9 mouse cellular contexts compared by ENCODE assay signal in the genomic region with DNA sequence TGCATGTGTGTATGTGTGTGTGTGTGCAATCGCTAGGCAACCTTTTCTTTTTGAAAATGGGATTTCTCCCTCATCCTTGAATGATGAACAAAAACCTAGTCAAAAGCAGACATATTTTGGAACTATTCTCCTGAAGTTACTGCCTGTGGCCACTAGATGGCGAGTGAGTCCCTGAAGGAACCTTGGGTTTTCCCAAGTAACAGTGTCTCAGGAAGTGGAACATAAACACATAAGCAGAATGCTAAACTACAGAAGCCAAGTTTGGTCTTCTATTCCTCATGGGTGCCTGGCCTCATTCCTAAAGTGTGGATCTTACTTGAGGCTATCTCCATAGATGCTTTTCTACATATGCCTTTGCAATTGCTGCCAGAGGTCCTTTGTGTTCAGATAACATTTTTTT. TPM values are rescaled to one million over a fixed set of nuclear protein-coding genes. Genes with fewer than 3 reads are reported as not detected.
DNase-seq lines count a peak whose midpoint lies in the region; ATAC-seq and TF ChIP-seq lines count a peak whose summit lies in the region.
"Had no signal": no experiment of that assay in that cellular context is flagged by ENCODE, and none has a peak within 500 bp of the region (broad histone marks: within the 10 kb centered on the region; RNA-seq: fewer than 3 reads in every experiment).

No protein-coding gene starts in this region.

- no peak for TF ChIP-seq POLR2A in cerebellum, adult 2 months (IDR thresholded peaks at IDR 0.05; ENCODE audit: borderline replicate concordance, insufficient read depth, low read length)

- no peaks in the 10 kb centered on the region for H3K9me3 ChIP-seq in stomach, postnatal 0 days (ENCODE audit: control insufficient read depth, low read length)
- H3K9me3 ChIP-seq: heart, embryonic 13.5 days had no signal

- 7% methylated on average over 2 of the region's 2 CpGs for WGBS in cerebellum, adult 2 months
- 18% methylated on average over 2 of the region's 2 CpGs for WGBS in stomach, postnatal 0 days

- H3K4me3 ChIP-seq in cerebellum, adult 2 months (replicated peaks; ENCODE audit: insufficient read depth, low read depth, low read length), result no peak overlapping the region
- H3K4me3 ChIP-seq in stomach, postnatal 0 days (ENCODE audit: low read depth, low read length), result no peak overlapping the region
- H3K4me3 ChIP-seq: heart, embryonic 13.5 days had no signal

- no peak overlapping the region for H3K9ac ChIP-seq in stomach, postnatal 0 days (ENCODE audit: low read length)
- H3K9ac ChIP-seq: heart, embryonic 13.5 days had no signal

- DNase-seq in cerebellum, adult 11-12 months, result no peak
- DNase-seq in CD4-positive helper T cell, adult 2 months (ENCODE audit: low read depth, low spot score), result peak; percentile 40
- peak; percentile 41 to 47 for DNase-seq in cerebellum, adult 2 months
- DNase-seq in frontal cortex, adult 2 months (ENCODE audit: extremely low spot score in 1 of 2, low spot score in 1 of 2), result peak; percentile 19 to 77
- peak; percentile 25 for DNase-seq in layer of hippocampus, adult 9-10 months (ENCODE audit: low spot score)
- DNase-seq in stomach, postnatal 0 days (ENCODE audit: low spot score), result peak; percentile 60

- no peak overlapping the region for H3K27ac ChIP-seq in cerebellum, adult 2 months (ENCODE audit: insufficient read depth, low read length)
- H3K27ac ChIP-seq in stomach, postnatal 0 days (replicated peaks), result no peak overlapping the region
- H3K27ac ChIP-seq: heart, embryonic 13.5 days had no signal

- H3K4me2 ChIP-seq in stomach, postnatal 0 days (replicated peaks; ENCODE audit: low read depth), result no peak overlapping the region
- H3K4me2 ChIP-seq: heart, embryonic 13.5 days had no signal

- ATAC-seq in cerebellum, adult (ENCODE audit: insufficient number of reproducible peaks, low FRiP score, low TSS enrichment), result peak; percentile 46; the same call in 1 of the 2 replicates
- peak; percentile 55; the same call in 1 of the 2 replicates for ATAC-seq in megakaryocyte, adult 5-6 weeks (ENCODE audit: poor library complexity, severe bottlenecking)
- no peak for ATAC-seq in stomach, postnatal 0 days (ENCODE audit: low FRiP score, low TSS enrichment)

- H3K27me3 ChIP-seq in cerebellum, adult 2 months (ENCODE audit: control insufficient read depth, insufficient read depth, low read length), result no peaks in the 10 kb centered on the region; the same call in 1 of the 2 replicates
- no peaks in the 10 kb centered on the region for H3K27me3 ChIP-seq in stomach, postnatal 0 days (ENCODE audit: control insufficient read depth, insufficient read depth, low read length)
- H3K27me3 ChIP-seq: heart, embryonic 13.5 days had no signal

- no peak for TF ChIP-seq EP300 in stomach, postnatal 0 days (optimal IDR thresholded peaks at IDR 0.05)

- H3K36me3 ChIP-seq in stomach, postnatal 0 days (ENCODE audit: control insufficient read depth, insufficient read depth, low read length), result peaks cover 6% of the 10 kb centered on the region; the same call in 1 of the 2 replicates

- TF ChIP-seq CTCF in cerebellum, adult 2 months (IDR thresholded peaks at IDR 0.05; ENCODE audit: borderline replicate concordance, insufficient read depth, low read depth, low read length), result peak; percentile 70; the same call in 1 of the 2 replicates
- TF ChIP-seq CTCF in stomach, postnatal 0 days (IDR thresholded peaks at IDR 0.05; ENCODE audit: low read depth), result peak; percentile 96

- no peaks in the 10 kb centered on the region for H3K4me1 ChIP-seq in cerebellum, adult 2 months (ENCODE audit: control insufficient read depth, insufficient read depth, low read length)
- no peaks in the 10 kb centered on the region for H3K4me1 ChIP-seq in stomach, postnatal 0 days (replicated peaks; ENCODE audit: control insufficient read depth, insufficient read depth)

RNA-seq across cellular contexts. Expression of a gene that starts 22.4 kb away (rescaled TPM):
- polyA plus RNA-seq in cerebellum, adult 2 months (2012; rRNA removed), result not detected in 2 replicates
- not detected in 2 replicates for polyA plus RNA-seq in frontal cortex, adult 2 months (2012; rRNA removed)
- total RNA-seq in megakaryocyte, adult 5-6 weeks (2015), result not detected in 2 replicates
- total RNA-seq in megakaryocyte, adult 5-6 weeks (2017), result not detected in 2 replicates
- polyA plus RNA-seq in stomach, postnatal 0 days (2015; fragmentation: Nextera tagmentation; extraction: Ambion mirVana), result not detected in 2 replicates
- polyA plus RNA-seq: heart, embryonic 13.5 days had no signal
